In genomic region chr3:70026605-70027004, GRCm38 (mm10) we compare ENCODE assay signal across 27 mouse cellular contexts. TPM values are rescaled to one million over a fixed set of nuclear protein-coding genes. Genes with fewer than 3 reads are reported as not detected.
DNase-seq lines count a peak whose midpoint lies in the region; ATAC-seq and TF ChIP-seq lines count a peak whose summit lies in the region.
"Had no signal": no experiment of that assay in that cellular context is flagged by ENCODE, and none has a peak within 500 bp of the region (broad histone marks: within the 10 kb centered on the region; RNA-seq: fewer than 3 reads in every experiment).

No protein-coding gene starts in this region.

- TF ChIP-seq CTCF in lung, embryonic 14.5 days (IDR thresholded peaks at IDR 0.05; ENCODE audit: low read depth), result no peak
- TF ChIP-seq CTCF in embryonic fibroblast, embryonic 13.5 days (IDR thresholded peaks at IDR 0.05; ENCODE audit: borderline replicate concordance, insufficient read depth, low read length), result no peak
- no peak for TF ChIP-seq CTCF in stomach, postnatal 0 days (IDR thresholded peaks at IDR 0.05; ENCODE audit: low read depth)

- no peaks in the 10 kb centered on the region for H3K4me1 ChIP-seq in lung, embryonic 14.5 days (ENCODE audit: insufficient read depth)
- H3K4me1 ChIP-seq in embryonic fibroblast, embryonic 13.5 days (ENCODE audit: control insufficient read depth, insufficient read depth, low read length), result peaks cover 4% of the 10 kb centered on the region
- no peaks in the 10 kb centered on the region for H3K4me1 ChIP-seq in stomach, postnatal 0 days (replicated peaks; ENCODE audit: control insufficient read depth, insufficient read depth)
- H3K4me1 ChIP-seq: embryonic facial prominence, embryonic 10.5 days; embryonic facial prominence, embryonic 12.5 days; forebrain, embryonic 13.5 days; forebrain, embryonic 15.5 days had no signal

- intact Hi-C loops in left cerebral cortex, postnatal 36 days (cut with DNase I), result no loop called here

- H3K9ac ChIP-seq in lung, embryonic 14.5 days, result no peak overlapping the region
- H3K9ac ChIP-seq in stomach, postnatal 0 days (ENCODE audit: low read length), result no peak overlapping the region
- H3K9ac ChIP-seq: embryonic facial prominence, embryonic 12.5 days; forebrain, embryonic 13.5 days; forebrain, embryonic 15.5 days; forebrain, postnatal 0 days had no signal

- no peaks in the 10 kb centered on the region for H3K36me3 ChIP-seq in lung, embryonic 14.5 days (ENCODE audit: insufficient read depth)
- H3K36me3 ChIP-seq in stomach, postnatal 0 days (ENCODE audit: control insufficient read depth, insufficient read depth, low read length), result no peaks in the 10 kb centered on the region
- H3K36me3 ChIP-seq: embryonic facial prominence, embryonic 10.5 days; embryonic facial prominence, embryonic 12.5 days; forebrain, embryonic 15.5 days had no signal

- no peak overlapping the region for H3K27ac ChIP-seq in lung, embryonic 14.5 days (ENCODE audit: low read depth)
- H3K27ac ChIP-seq in embryonic fibroblast, embryonic 13.5 days (ENCODE audit: insufficient read depth, low read length), result peak overlapping the region; percentile 31; the same call in 1 of the 2 replicates
- no peak overlapping the region for H3K27ac ChIP-seq in stomach, postnatal 0 days (replicated peaks)
- H3K27ac ChIP-seq: embryonic facial prominence, embryonic 10.5 days; embryonic facial prominence, embryonic 12.5 days; forebrain, embryonic 13.5 days; forebrain, embryonic 15.5 days had no signal

- ATAC-seq in lung, embryonic 14.5 days (ENCODE audit: insufficient read depth), result peak; percentile 38; the same call in 1 of the 2 replicates
- ATAC-seq in stomach, postnatal 0 days (ENCODE audit: low FRiP score, low TSS enrichment), result peak; percentile 86
- ATAC-seq: forebrain, embryonic 13.5 days; forebrain, embryonic 15.5 days; forebrain, postnatal 0 days had no signal

- no peaks in the 10 kb centered on the region for H3K9me3 ChIP-seq in lung, embryonic 14.5 days (ENCODE audit: low read depth, low read length)
- H3K9me3 ChIP-seq in stomach, postnatal 0 days (ENCODE audit: control insufficient read depth, low read length), result no peaks in the 10 kb centered on the region
- H3K9me3 ChIP-seq: embryonic facial prominence, embryonic 10.5 days; embryonic facial prominence, embryonic 12.5 days; forebrain, embryonic 13.5 days; forebrain, embryonic 15.5 days had no signal

- TF ChIP-seq POLR2A in embryonic fibroblast, embryonic 13.5 days (IDR thresholded peaks at IDR 0.05; ENCODE audit: low read depth, low read length), result no peak

- WGBS in lung, embryonic 14.5 days, result 49% methylated on average over 6 of the region's 6 CpGs
- 39% methylated on average over 6 of the region's 6 CpGs for WGBS in stomach, postnatal 0 days

- H3K4me2 ChIP-seq in lung, embryonic 14.5 days, result no peak overlapping the region
- no peak overlapping the region for H3K4me2 ChIP-seq in stomach, postnatal 0 days (replicated peaks; ENCODE audit: low read depth)
- H3K4me2 ChIP-seq: embryonic facial prominence, embryonic 12.5 days; forebrain, embryonic 13.5 days; forebrain, embryonic 15.5 days had no signal

- H3K27me3 ChIP-seq in lung, embryonic 14.5 days (ENCODE audit: insufficient read depth, low read length), result no peaks in the 10 kb centered on the region
- H3K27me3 ChIP-seq in stomach, postnatal 0 days (ENCODE audit: control insufficient read depth, insufficient read depth, low read length), result no peaks in the 10 kb centered on the region
- H3K27me3 ChIP-seq: embryonic facial prominence, embryonic 12.5 days; forebrain, embryonic 13.5 days; forebrain, embryonic 15.5 days had no signal

- TF ChIP-seq EP300 in stomach, postnatal 0 days (optimal IDR thresholded peaks at IDR 0.05), result no peak

- no peak for DNase-seq in lung, embryonic 14.5 days
- no peak for DNase-seq in lung, postnatal 25 days (ENCODE audit: low spot score)
- peak; percentile 19 for DNase-seq in stomach, postnatal 0 days (ENCODE audit: low spot score)
- DNase-seq in left cerebral cortex, postnatal 36 days (ENCODE audit: low spot score in 2 of 2), result no peak
- no peak for DNase-seq in adrenal gland, postnatal 14 days
- DNase-seq in cerebellum, adult 9-10 months, result no peak
- DNase-seq: adrenal gland, adult 8-10 months; adrenal gland, postnatal 25 days; cerebellum, adult 11 months; cerebellum, adult 18-20 months; cerebellum, adult 8-10 months; cerebellum, postnatal 10 days; cerebellum, postnatal 25 days; forebrain, postnatal 0 days had no signal

- H3K4me3 ChIP-seq in lung, embryonic 14.5 days (ENCODE audit: low read depth, low read length), result no peak overlapping the region
- H3K4me3 ChIP-seq in embryonic fibroblast, embryonic 13.5 days (ENCODE audit: insufficient read depth, low read length), result no peak overlapping the region
- H3K4me3 ChIP-seq in stomach, postnatal 0 days (ENCODE audit: low read depth, low read length), result no peak overlapping the region
- H3K4me3 ChIP-seq: embryonic facial prominence, embryonic 10.5 days; embryonic facial prominence, embryonic 12.5 days; erythroblast, embryonic 14.5 days; forebrain, embryonic 13.5 days; forebrain, embryonic 15.5 days had no signal

RNA-seq across cellular contexts. Expression of gene Otol1, which starts 19.2 kb away (rescaled TPM):
- polyA plus RNA-seq in lung, embryonic 14.5 days (2014; fragmentation: Nextera tagmentation; extraction: Ambion mirVana), result not detected in 2 replicates
- not detected in 2 replicates for polyA plus RNA-seq in embryonic fibroblast, embryonic 13.5 days (2011; ENCODE audit: insufficient read length, low read depth, missing spikeins)
- polyA plus RNA-seq in stomach, postnatal 0 days (2015; fragmentation: Nextera tagmentation; extraction: Ambion mirVana), result not detected in 2 replicates
- total RNA-seq in left cerebral cortex, postnatal 36 days (2021), result not detected
- not detected in 2 replicates for total RNA-seq in adrenal gland, postnatal 14 days (2021)
- total RNA-seq: adrenal gland, adult 18-20 months; adrenal gland, adult 8-10 months; adrenal gland, postnatal 25 days; adrenal gland, postnatal 4 days; forebrain, postnatal 0 days; MEL had no signal
- polyA plus RNA-seq: brain, embryonic 14.5 days; C2C12; cortical plate, adult 2 months; embryonic facial prominence, embryonic 10.5 days; erythroblast, embryonic 14.5 days; forebrain, embryonic 11.5 days; forebrain, embryonic 13.5 days; forebrain, embryonic 15.5 days; forebrain, postnatal 0 days had no signal
